Mouse (Mus musculus) urinary bladder, postnatal 36 days (tissue): Measurements from ENCODE around the gene Rbpjl.

ENCODE experiments used
- DNase-seq, 2 experiments: peaks; one replicate each; pipeline ENCODE4 v3.0.0; 2022; ENCODE audit warnings: low spot score in 2 of 2, mixed read lengths in 1 of 2

The Rbpjl gene

GRCm38 (mm10) chr2:164402906-164403305 lies at the start of gene Rbpjl:
Rbpjl (plus strand) TSS chr2:164403141.
- DNase-seq = peak; percentile 63 to 73

- DNase-seq = no peak
Observed at GRCm38 (mm10) chr2:164353356-164353755, 49.6 kb upstream of the Rbpjl start.

- DNase-seq = no peak
Observed at GRCm38 (mm10) chr2:164356177-164356967, 46.6 kb upstream of the Rbpjl start.

GRCm38 (mm10) chr2:164358373-164358772 lies 44.6 kb upstream of the Rbpjl start:
- no peak for DNase-seq

GRCm38 (mm10) chr2:164359031-164359430 lies 43.9 kb upstream of the Rbpjl start:
- DNase-seq = no peak

GRCm38 (mm10) chr2:164359668-164360067 lies 43.3 kb upstream of the Rbpjl start:
- no peak for DNase-seq

- no peak for DNase-seq
Observed at GRCm38 (mm10) chr2:164360974-164361657, 41.8 kb upstream of the Rbpjl start.

- no peak for DNase-seq
Observed at GRCm38 (mm10) chr2:164366947-164367346, 36.0 kb upstream of the Rbpjl start.

- no peak for DNase-seq
Observed at GRCm38 (mm10) chr2:164368620-164369105, 34.3 kb upstream of the Rbpjl start.

GRCm38 (mm10) chr2:164371371-164371770 lies 31.6 kb upstream of the Rbpjl start:
- no peak for DNase-seq

- no peak for DNase-seq
Observed at GRCm38 (mm10) chr2:164372408-164373053, 30.4 kb upstream of the Rbpjl start.

GRCm38 (mm10) chr2:164373187-164373586 lies 29.8 kb upstream of the Rbpjl start:
- DNase-seq = peak; percentile 32 to 67

GRCm38 (mm10) chr2:164377478-164378426 lies 25.2 kb upstream of the Rbpjl start:
- DNase-seq = no peak

GRCm38 (mm10) chr2:164381726-164382125 lies 21.2 kb upstream of the Rbpjl start:
- no peak for DNase-seq

GRCm38 (mm10) chr2:164382971-164383370 lies 20.0 kb upstream of the Rbpjl start:
- no peak for DNase-seq

GRCm38 (mm10) chr2:164383656-164384399 lies 19.1 kb upstream of the Rbpjl start:
- no peak for DNase-seq

- DNase-seq = no peak
Observed at GRCm38 (mm10) chr2:164385927-164386763, 16.8 kb upstream of the Rbpjl start.

- peak in 1 of 2 experiments; percentile 40 for DNase-seq
Observed at GRCm38 (mm10) chr2:164386953-164387352, 16.0 kb upstream of the Rbpjl start.

GRCm38 (mm10) chr2:164389020-164389419 lies 13.9 kb upstream of the Rbpjl start, which contains the start of gene Slpi:
Slpi (minus strand) TSS chr2:164389095.
- DNase-seq = no peak
